Mouse (Mus musculus) neural tube, embryonic 10.5 days (tissue): ENCODE measurements at regions not wholly inside any gene's neighbourhood (a gene's known extent, or its start where the extent isn't known, plus 50 kb on each side); places are given as distances from the start of the nearest gene placed in this dataset.

Source experiments
- DNase-seq: peaks from one replicate; pipeline ENCODE4 v3.0.0-alpha.2; 2017; ENCODE audit warnings: low spot score; ENCODE audit errors: extremely low spot score

DNA sequence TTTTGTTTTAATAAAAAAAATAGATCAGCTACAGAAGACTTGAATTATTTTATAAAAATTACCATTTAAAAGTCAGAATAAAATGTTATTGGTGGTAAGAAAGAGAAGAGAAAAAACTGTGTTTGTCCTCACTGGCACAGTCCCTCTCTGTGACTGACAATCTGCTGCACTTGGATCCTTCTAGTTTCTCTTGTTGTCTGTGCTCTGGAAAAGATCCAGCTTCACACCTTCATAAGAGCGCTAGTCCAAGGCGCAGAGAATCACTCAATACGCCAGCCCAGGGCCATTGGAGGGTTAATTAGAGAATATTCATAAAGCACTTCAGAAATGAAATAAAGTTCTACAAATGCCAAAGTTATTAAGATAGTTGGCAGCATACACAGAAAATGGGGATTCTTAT lies 153.8 kb downstream of the Lmbrd1 start:
- no peak for DNase-seq

- no peak for DNase-seq
Measured at GRCm38 (mm10) chr1:24866877-24867276, 188.4 kb downstream of the Lmbrd1 start.

DNA sequence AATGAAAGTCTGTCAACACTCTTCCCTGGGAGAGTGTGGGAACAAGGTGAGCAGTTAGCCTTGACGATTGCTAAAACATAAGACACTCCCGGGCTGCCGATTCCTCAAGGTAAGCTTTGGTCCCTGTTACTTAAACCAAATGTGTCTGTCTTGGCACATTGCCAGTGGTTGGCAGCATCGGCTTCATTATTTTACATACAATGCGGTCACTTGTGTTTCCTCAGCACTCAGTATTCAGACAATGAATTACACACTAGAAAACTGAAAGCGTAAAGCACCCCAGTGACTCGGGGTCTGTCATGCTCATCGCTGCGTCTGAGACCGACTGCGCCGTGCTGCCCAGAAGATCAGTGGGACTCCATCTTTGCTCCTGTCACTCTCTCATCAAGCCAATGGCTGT lies 191.3 kb downstream of the Lmbrd1 start:
- no peak for DNase-seq

DNA sequence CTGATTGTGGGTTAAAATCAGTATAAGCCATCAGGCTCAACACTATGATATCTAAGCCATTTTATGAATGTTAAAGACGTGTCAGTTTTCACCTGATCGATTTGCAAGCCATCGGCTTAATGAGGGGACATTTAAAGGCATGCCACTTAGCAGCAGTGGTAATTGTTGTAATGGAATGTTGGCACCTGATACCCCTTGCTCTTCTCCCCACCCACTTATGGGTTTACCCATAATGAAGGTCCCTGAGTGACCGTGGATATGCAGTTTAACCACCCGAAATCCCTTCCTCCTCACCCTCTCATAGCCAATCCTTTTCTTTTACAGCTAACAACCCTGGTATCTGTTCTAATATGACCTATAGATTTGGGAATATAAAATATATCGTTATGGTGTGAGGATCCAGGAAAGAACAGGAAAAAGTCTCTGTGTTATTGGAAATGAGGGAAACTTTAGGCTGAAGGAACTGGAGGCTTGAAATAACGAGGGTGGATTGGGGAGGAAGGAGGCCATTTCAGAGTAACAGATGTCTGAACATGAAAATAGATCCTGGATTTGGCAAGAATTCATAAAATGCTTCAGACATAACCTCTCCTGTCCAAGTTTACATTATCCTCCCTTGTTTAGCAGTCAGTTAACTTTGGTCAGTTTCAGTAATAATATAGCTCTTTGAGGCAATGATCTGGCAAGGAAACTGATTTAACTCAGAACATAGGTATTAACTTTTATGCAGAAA lies 192.4 kb downstream of the Lmbrd1 start:
- no peak for DNase-seq

DNA sequence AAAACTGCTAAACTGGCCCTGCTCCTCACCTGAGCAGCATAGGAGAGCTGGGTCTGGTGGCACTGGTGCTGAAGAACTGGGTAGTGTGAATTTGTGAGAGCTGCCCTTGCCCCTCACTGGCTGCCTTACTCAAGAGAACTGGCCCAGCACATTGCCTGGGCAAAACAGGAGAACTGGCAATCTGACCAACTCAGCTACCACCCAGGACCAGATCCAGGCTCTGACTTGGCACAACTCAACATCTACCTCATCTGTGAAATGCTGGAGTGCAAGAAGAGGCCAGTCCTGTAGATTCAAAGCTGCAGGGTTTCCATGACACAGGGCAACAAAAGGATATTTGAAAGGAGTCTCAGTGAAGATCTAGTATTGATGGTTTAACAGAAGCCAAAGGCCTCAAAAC lies 198.6 kb downstream of the Lmbrd1 start:
- DNase-seq, result no peak

DNA sequence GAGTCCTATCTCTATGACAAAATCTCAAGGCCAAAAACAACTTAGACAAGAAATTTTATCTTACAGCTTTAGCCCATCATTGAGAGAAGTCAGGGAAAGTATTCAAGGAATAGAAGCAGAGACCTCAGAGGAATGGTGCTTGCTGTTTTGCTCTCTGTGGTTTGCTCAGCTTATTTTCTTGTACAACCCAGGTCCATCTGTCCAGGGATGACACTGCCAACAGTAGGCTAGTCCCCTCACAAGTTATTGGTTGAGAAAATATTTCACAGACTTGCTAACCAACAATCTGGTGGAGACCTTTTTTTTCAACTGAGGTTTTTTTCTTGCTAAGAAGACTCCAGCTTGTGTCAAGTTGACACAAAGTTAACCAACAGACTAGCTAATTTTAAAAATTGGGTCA lies 205.2 kb downstream of the Lmbrd1 start:
- DNase-seq, result no peak

- peak; percentile 39 for DNase-seq
Measured at GRCm38 (mm10) chr1:24901278-24901677, 222.8 kb downstream of the Lmbrd1 start.

DNA sequence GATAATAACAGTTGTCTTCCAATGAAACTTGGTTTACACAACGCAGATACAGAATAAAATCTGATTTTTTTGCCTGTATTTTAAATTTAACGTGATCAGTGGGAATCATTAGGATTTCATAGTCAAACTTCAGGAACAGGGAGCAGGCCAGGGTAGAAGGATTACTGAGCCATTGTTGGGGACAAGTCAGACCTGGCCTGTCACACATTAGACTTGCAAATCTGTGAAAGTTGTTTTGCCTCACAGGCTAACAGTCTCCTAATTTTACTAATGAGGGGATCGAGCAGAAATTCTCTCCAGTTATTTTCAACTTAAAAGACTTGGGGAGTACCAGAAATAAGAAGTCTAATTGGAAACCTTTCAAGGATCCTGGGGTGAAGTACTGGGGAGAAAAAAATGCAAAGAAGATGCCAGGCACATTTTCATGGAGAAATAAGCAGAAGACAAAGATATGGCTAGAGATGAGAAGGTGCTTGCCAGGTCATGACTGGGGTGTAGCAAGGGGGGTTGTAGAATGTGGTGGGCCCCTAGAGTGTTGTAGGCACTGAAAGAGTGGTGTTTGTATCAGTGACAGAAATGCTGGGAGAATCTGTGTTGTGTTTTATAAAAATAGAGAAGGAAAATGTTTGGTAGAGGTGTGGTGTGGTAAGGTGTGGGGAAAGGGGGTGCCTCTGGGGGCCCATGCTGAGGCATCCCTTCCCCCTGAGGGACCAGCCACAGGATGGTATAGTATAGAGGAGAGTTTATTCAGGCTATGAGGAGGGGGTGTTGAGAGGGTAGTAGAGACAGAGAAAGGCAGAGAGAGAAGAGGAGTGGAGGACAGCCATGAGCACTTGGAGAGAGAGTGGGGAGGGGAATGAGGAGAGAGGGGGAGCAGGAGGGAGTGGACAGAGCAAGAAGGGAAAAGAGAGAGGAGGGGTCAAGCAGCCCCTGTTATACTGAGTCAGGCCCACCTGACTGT lies 260.2 kb downstream of the Lmbrd1 start:
- no peak for DNase-seq

DNA sequence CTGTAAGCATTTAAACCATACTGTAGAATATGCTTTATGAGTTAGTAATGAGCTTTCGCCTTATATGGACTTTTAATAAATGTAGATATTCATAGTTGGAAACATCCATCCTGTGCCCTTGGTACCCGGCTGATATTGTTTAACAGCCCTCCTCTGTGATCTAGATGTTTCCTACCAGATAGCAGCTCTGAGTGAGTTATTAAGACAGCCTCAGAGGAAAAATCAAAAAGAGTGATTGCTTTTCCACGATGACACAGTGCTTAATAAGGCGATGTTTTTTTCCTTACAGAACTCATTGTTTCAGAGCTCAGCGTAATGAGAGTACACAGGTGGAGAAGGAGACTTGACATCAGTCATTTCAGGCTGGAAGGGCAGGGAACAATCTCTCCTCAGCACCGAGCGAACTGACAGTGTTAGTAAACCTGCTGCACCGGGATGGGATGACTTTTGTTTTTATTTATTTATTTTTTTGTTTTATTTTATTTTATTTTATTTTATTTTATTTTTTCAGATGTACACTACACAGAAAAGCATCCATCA lies 264.4 kb downstream of the Lmbrd1 start:
- DNase-seq, result no peak

GRCm38 (mm10) chr1:24943451-24943850 lies 265.0 kb downstream of the Lmbrd1 start:
- no peak for DNase-seq

- DNase-seq, result no peak
Measured at GRCm38 (mm10) chr1:24972681-24973080, 294.3 kb downstream of the Lmbrd1 start.

GRCm38 (mm10) chr1:25008456-25009169 lies 330.2 kb downstream of the Lmbrd1 start:
- no peak for DNase-seq

GRCm38 (mm10) chr1:25012754-25013153 lies 334.3 kb downstream of the Lmbrd1 start:
- no peak for DNase-seq
